Mouse (Mus musculus): ENCODE data around the gene Chordc1. TPM values are rescaled to one million over a fixed set of nuclear protein-coding genes. Genes with fewer than 3 reads are reported as not detected.

The Chordc1 gene
- total RNA-seq (2012; rRNA removed) = 247 and 299 TPM in 2 replicates
- polyA plus RNA-seq (2012; ENCODE audit: insufficient read depth in 1 of 2, insufficient read length in 2 of 2, low read depth in 1 of 2, low replicate concordance in 2 of 2, missing spikeins in 1 of 2) = 100 to 1,000 TPM; 207 to 287 TPM

DNA sequence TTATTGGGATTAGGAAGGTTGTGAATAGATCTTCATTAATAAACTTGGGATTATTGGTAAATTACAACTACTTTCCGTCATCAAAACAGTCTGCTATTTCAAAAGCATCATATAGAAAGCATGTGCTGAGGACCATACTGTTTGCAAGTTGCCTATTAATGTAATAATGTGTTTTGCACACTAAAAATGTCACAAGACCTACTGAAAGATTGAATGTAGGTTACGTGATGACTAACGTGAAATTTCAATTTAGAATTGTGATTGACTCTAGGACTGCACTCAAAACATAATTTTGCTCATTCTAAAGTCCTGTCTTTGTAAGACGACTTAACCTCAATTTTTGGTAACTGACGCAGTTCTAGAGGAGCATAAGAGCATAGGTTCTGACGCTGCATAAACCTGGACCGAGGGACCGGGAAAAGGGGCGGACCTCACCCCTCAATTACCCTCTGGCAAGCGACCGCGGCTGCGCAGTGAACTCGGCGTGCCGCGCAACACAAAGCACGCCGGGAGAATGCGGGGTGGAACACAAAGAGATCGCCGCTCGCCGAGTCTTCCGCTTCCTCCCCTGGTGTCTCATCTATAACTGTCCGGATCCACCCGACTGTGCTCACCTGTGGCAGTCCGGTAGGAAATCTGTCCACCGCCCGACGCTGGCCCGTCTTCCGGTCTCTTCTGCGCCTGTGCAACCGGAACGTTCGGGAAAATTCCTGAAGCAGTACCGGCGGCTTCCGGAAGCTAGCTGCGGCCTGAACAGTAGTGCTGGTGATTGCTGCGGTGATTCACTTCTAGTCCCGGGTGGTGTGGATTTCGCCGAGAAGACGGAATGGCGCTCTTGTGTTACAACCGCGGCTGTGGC, at the start of gene Chordc1:
Chordc1 (plus strand) TSS at position 555 of the 859 bp plus-strand sequence.
- Histone ChIP-seq H3K9me3 (replicated peaks; ENCODE audit: insufficient read depth, low read length) (no peaks in the 10 kb centered on the region), H3K4me3 (ENCODE audit: control insufficient read depth in 1 of 2, insufficient read depth in 1 of 2, low read depth in 2 of 2, low read length in 2 of 2) (peak within 1 kb of the TSS; percentile 71 to 95), H3K9ac (ENCODE audit: control insufficient read depth, low read depth, low read length, poor library complexity, severe bottlenecking) (peak within 1 kb of the TSS; percentile 80), H3K79me2 (ENCODE audit: control insufficient read depth, insufficient read depth, low read length, poor library complexity) (peaks cover 27% of the 10 kb centered on the region), H3K36me3 (ENCODE audit: control insufficient read depth in 1 of 2, insufficient read depth in 2 of 2, low read length in 2 of 2) (peaks cover 24 to 28% of the 10 kb centered on the region in 2 experiments), H3K27ac (ENCODE audit: control insufficient read depth, low read depth, low read length) (peak within 1 kb of the TSS; percentile 66), H3K27me3 (ENCODE audit: control insufficient read depth in 1 of 2, insufficient read depth in 2 of 2, low read length in 2 of 2) (no peaks in the 10 kb centered on the region), H3K4me1 (ENCODE audit: control insufficient read depth in 1 of 2, insufficient read depth in 2 of 2, low read length in 2 of 2) (peaks cover 10 to 11% of the 10 kb centered on the region in 2 experiments)
- TF ChIP-seq GATA1 (IDR thresholded peaks at IDR 0.05; ENCODE audit: low read depth, low read length) (peak; percentile 54), POLR2A (IDR thresholded peaks at IDR 0.05; ENCODE audit: control insufficient read depth in 1 of 2, insufficient read depth in 1 of 2, low read depth in 1 of 2, low read length in 2 of 2, poor library complexity in 1 of 2) (peak; percentile 68 to 100), POLR2AphosphoS5 (IDR thresholded peaks at IDR 0.05; ENCODE audit: borderline replicate concordance, low read depth, low read length) (peak; percentile 52; the same call in 1 of the 2 replicates), CTCF (IDR thresholded peaks at IDR 0.05 in 2 of 3, conservative IDR thresholded peaks at IDR 0.05 in 1 of 3; ENCODE audit: control insufficient read depth in 1 of 3, insufficient read depth in 1 of 3, low read depth in 2 of 3, low read length in 3 of 3, poor library complexity in 1 of 3, severe bottlenecking in 1 of 3) (peak in 1 of 3 experiments; percentile 20; a peak in 1 of 6 replicates), ZNF384 (IDR thresholded peaks at IDR 0.05; ENCODE audit: low read depth, low read length) (no peak), UBTF (IDR thresholded peaks at IDR 0.05; ENCODE audit: borderline replicate concordance, insufficient read depth, low read depth, low read length) (peak; percentile 94; the same call in 1 of the 2 replicates), SMC3 (IDR thresholded peaks at IDR 0.05; ENCODE audit: low read depth, low read length) (no peak), TBP (IDR thresholded peaks at IDR 0.05; ENCODE audit: low read depth, low read length) (peak; percentile 94)
- DNase-seq (ENCODE audit: low read depth, low spot score) = peak; percentile 100

DNA sequence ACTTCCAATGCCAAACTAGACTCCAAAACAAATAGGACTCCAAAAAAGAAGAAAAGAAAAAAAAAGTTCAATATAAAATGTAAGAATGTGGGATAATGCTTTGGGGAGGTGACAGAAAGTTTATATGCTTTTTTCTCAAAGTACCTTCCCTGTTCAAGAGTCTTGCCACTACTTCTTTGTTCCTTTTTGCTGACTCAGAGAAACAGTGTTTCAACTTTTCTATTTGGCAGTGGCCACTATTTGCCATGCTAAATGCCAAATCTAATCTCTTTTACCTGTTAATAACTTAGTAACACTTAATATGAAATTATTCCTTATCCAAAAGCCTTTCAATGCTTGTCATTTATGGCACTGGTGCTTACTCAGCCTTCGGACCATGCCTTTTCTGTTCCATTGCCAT, 16.0 kb upstream of the Chordc1 start:
- Histone ChIP-seq H3K36me3 (ENCODE audit: control insufficient read depth in 1 of 2, insufficient read depth in 2 of 2, low read length in 2 of 2) (peaks cover 0 to 7% of the 10 kb centered on the region in 2 experiments; a peak in 2 of 4 replicates), H3K9me3 (replicated peaks; ENCODE audit: insufficient read depth, low read length) (no peaks in the 10 kb centered on the region), H3K4me3 (ENCODE audit: control insufficient read depth in 1 of 2, insufficient read depth in 1 of 2, low read depth in 2 of 2, low read length in 2 of 2) (no peak overlapping the region), H3K9ac (ENCODE audit: control insufficient read depth, low read depth, low read length, poor library complexity, severe bottlenecking) (no peak overlapping the region), H3K27ac (ENCODE audit: control insufficient read depth, low read depth, low read length) (no peak overlapping the region), H3K79me2 (ENCODE audit: control insufficient read depth, insufficient read depth, low read length, poor library complexity) (no peaks in the 10 kb centered on the region), H3K4me1 (ENCODE audit: control insufficient read depth in 1 of 2, insufficient read depth in 2 of 2, low read length in 2 of 2) (peaks cover 0 to 2% of the 10 kb centered on the region in 2 experiments; a peak in 1 of 4 replicates), H3K27me3 (ENCODE audit: control insufficient read depth in 1 of 2, insufficient read depth in 2 of 2, low read length in 2 of 2) (peaks cover 3 to 4% of the 10 kb centered on the region in 2 experiments; a peak in 3 of 4 replicates)
- DNase-seq (ENCODE audit: low read depth, low spot score) = no peak
- peak; percentile 87 for TF ChIP-seq MAFK (IDR thresholded peaks at IDR 0.05; ENCODE audit: borderline replicate concordance, low read depth, low read length)
- no peak for TF ChIP-seq MAX (IDR thresholded peaks at IDR 0.05; ENCODE audit: low read length)

DNA sequence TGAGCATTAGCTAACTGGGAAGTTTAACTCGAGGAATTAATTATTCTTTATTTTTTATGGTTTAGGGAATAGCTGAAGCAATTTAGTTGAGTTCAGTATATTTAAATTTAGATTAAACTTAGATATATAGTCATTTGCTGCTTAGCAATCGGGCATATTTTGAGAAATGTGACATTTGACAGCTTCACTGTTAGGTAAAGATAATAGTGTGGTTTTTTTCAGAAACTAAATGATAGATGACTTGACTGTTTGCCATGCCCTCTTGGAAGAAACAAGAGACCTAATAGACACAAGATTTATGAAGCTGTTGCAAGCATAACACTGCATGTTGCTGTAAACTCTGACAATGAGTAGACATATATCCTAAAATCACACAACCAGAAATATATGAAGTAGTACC, 15.1 kb upstream of the Chordc1 start:
- Histone ChIP-seq H3K79me2 (ENCODE audit: control insufficient read depth, insufficient read depth, low read length, poor library complexity) (no peaks in the 10 kb centered on the region), H3K27me3 (ENCODE audit: control insufficient read depth in 1 of 2, insufficient read depth in 2 of 2, low read length in 2 of 2) (peaks cover 4% of the 10 kb centered on the region in 2 experiments; a peak in 3 of 4 replicates), H3K9me3 (replicated peaks; ENCODE audit: insufficient read depth, low read length) (no peaks in the 10 kb centered on the region), H3K36me3 (ENCODE audit: control insufficient read depth in 1 of 2, insufficient read depth in 2 of 2, low read length in 2 of 2) (peaks cover 0 to 7% of the 10 kb centered on the region in 2 experiments; a peak in 2 of 4 replicates), H3K27ac (ENCODE audit: control insufficient read depth, low read depth, low read length) (no peak overlapping the region), H3K4me3 (ENCODE audit: control insufficient read depth in 1 of 2, insufficient read depth in 1 of 2, low read depth in 2 of 2, low read length in 2 of 2) (no peak overlapping the region), H3K9ac (ENCODE audit: control insufficient read depth, low read depth, low read length, poor library complexity, severe bottlenecking) (no peak overlapping the region), H3K4me1 (ENCODE audit: control insufficient read depth in 1 of 2, insufficient read depth in 2 of 2, low read length in 2 of 2) (peaks cover 0 to 2% of the 10 kb centered on the region in 2 experiments; a peak in 1 of 4 replicates)
- no peak for DNase-seq (ENCODE audit: low read depth, low spot score)
- peak; percentile 15; the same call in 1 of the 2 replicates for TF ChIP-seq SIN3A (IDR thresholded peaks at IDR 0.05; ENCODE audit: low read length)
- TF ChIP-seq MAFK (IDR thresholded peaks at IDR 0.05; ENCODE audit: borderline replicate concordance, low read depth, low read length) = no peak
- peak; percentile 52 to 56; a peak in 3 of 4 replicates for TF ChIP-seq EP300 (IDR thresholded peaks at IDR 0.05; ENCODE audit: low read depth in 1 of 2, low read length in 2 of 2)
- TF ChIP-seq RCOR1 (IDR thresholded peaks at IDR 0.05; ENCODE audit: low read depth, low read length) = peak; percentile 30; the same call in 1 of the 2 replicates
- 0 out of 2 replicates have a peak, but pooled peaks have one; percentile 17 for TF ChIP-seq TCF12 (IDR thresholded peaks at IDR 0.05; ENCODE audit: low read depth, low read length)
- TF ChIP-seq ETS1 (IDR thresholded peaks at IDR 0.05; ENCODE audit: low read depth, low read length) = peak; percentile 36; the same call in 1 of the 2 replicates
- TF ChIP-seq NRF1 (IDR thresholded peaks at IDR 0.05; ENCODE audit: insufficient read depth, low read depth, low read length, poor library complexity, severe bottlenecking) = no peak
